9 mouse cellular contexts compared by ENCODE assay signal in the genomic region with DNA sequence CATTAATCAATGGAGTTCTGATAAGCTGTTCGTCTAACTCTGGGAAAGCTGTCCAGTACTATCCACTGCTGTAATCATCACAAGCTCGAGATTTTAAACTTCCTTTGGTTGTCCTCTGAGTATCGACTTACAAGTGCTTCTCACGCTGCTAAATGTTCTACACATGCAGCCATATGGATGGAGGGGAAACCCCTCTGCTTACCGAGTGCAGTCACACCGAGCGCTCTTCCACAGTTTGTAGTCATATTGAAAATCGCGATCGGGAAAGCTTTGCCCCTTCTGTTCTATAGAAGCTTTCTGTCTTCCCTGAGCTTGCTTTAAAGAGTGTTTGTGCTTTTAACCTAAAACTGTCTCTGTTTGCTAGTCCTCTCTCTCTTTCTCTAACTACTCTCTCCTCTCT.
"Had no signal": no experiment of that assay in that cellular context is flagged by ENCODE, and none has a peak within 500 bp of the region (broad histone marks: within the 10 kb centered on the region; RNA-seq: fewer than 3 reads in every experiment).

No protein-coding gene starts in this region.

- DNase-seq: kidney, adult 18-20 months; kidney, postnatal 14 days; lung, adult 18-20 months; spleen, adult 18-20 months had no signal

- ATAC-seq: midbrain, embryonic 16.5 days had no signal

- H3K4me1 ChIP-seq: midbrain, embryonic 12.5 days had no signal

- H3K4me3 ChIP-seq: kidney, embryonic 15.5 days; limb, embryonic 12.5 days; midbrain, embryonic 12.5 days had no signal

- H3K9ac ChIP-seq: kidney, embryonic 15.5 days; limb, embryonic 12.5 days; liver, embryonic 14.5 days; midbrain, embryonic 12.5 days had no signal

- H3K36me3 ChIP-seq: kidney, embryonic 15.5 days; limb, embryonic 12.5 days; midbrain, embryonic 12.5 days had no signal

- H3K27ac ChIP-seq: limb, embryonic 12.5 days; liver, embryonic 14.5 days; midbrain, embryonic 12.5 days had no signal

- H3K4me2 ChIP-seq: kidney, embryonic 15.5 days; limb, embryonic 12.5 days; midbrain, embryonic 12.5 days had no signal

- H3K27me3 ChIP-seq: kidney, embryonic 15.5 days; limb, embryonic 12.5 days; midbrain, embryonic 12.5 days had no signal

- H3K9me3 ChIP-seq: kidney, embryonic 15.5 days; midbrain, embryonic 12.5 days had no signal
